Mouse (Mus musculus) spleen, postnatal 4 days (tissue): ENCODE results near the gene Lsmem1.

Source experiments
- DNase-seq, 2 experiments: peaks; one replicate each; pipeline ENCODE4 v3.0.0; 2022; ENCODE audit warnings: low spot score in 2 of 2

The Lsmem1 gene

GRCm38 (mm10) chr12:40199302-40199701 is at the start of gene Lsmem1:
Lsmem1 (minus strand) TSS chr12:40199490.
- DNase-seq, result no peak

- DNase-seq, result peak in 1 of 2 experiments; percentile 22
Measured at GRCm38 (mm10) chr12:40248454-40249180, 49.3 kb upstream of the Lsmem1 start, which contains the start of gene Ifrd1. Ifrd1 (minus strand) TSS chr12:40248504.

- peak in 1 of 2 experiments; percentile 16 for DNase-seq
Measured at GRCm38 (mm10) chr12:40247976-40248375, 48.7 kb upstream of the Lsmem1 start.

GRCm38 (mm10) chr12:40247384-40247783 is 48.1 kb upstream of the Lsmem1 start:
- no peak for DNase-seq

- no peak for DNase-seq
Measured at GRCm38 (mm10) chr12:40245434-40245970, 46.2 kb upstream of the Lsmem1 start.

GRCm38 (mm10) chr12:40244926-40245325 is 45.6 kb upstream of the Lsmem1 start:
- DNase-seq, result no peak

- no peak for DNase-seq
Measured at GRCm38 (mm10) chr12:40243821-40244221, 44.5 kb upstream of the Lsmem1 start.

- no peak for DNase-seq
Measured at GRCm38 (mm10) chr12:40243241-40243640, 44.0 kb upstream of the Lsmem1 start.

- no peak for DNase-seq
Measured at GRCm38 (mm10) chr12:40239161-40239560, 39.9 kb upstream of the Lsmem1 start.

- no peak for DNase-seq
Measured at GRCm38 (mm10) chr12:40232231-40232630, 32.9 kb upstream of the Lsmem1 start.

- DNase-seq, result no peak
Measured at GRCm38 (mm10) chr12:40231632-40232031, 32.3 kb upstream of the Lsmem1 start.

- DNase-seq, result no peak
Measured at GRCm38 (mm10) chr12:40224171-40224880, 25.0 kb upstream of the Lsmem1 start.

GRCm38 (mm10) chr12:40223676-40224075 is 24.4 kb upstream of the Lsmem1 start:
- no peak for DNase-seq

- peak; percentile 98 to 99 for DNase-seq
Measured at GRCm38 (mm10) chr12:40223082-40223619, 23.9 kb upstream of the Lsmem1 start.

GRCm38 (mm10) chr12:40222251-40223081 is 23.2 kb upstream of the Lsmem1 start:
- DNase-seq, result peak; percentile 90 to 94

- no peak for DNase-seq
Measured at GRCm38 (mm10) chr12:40221611-40222010, 22.3 kb upstream of the Lsmem1 start.

GRCm38 (mm10) chr12:40220896-40221295 is 21.6 kb upstream of the Lsmem1 start:
- no peak for DNase-seq

- DNase-seq, result no peak
Measured at GRCm38 (mm10) chr12:40220001-40220570, 20.8 kb upstream of the Lsmem1 start.

GRCm38 (mm10) chr12:40218430-40218945 is 19.2 kb upstream of the Lsmem1 start:
- no peak for DNase-seq

- no peak for DNase-seq
Measured at GRCm38 (mm10) chr12:40217776-40218175, 18.5 kb upstream of the Lsmem1 start.
